Mouse (Mus musculus) mature B cell (primary cell): Measurements from ENCODE around the gene Rab3c.

ENCODE experiments used
- in situ Hi-C: fragments of 300-500 bp; cut with MboI; formaldehyde crosslinking; loops from 2 replicates; pipeline ENCODE4 v1.14.3; 2019

Rab3c gene

GRCm38 (mm10) chr13:110094998-110095397 is 185.8 kb downstream of the Rab3c start:
- in situ Hi-C loops: no loop called here

GRCm38 (mm10) chr13:110093720-110094685 is 186.8 kb downstream of the Rab3c start:
- in situ Hi-C loops: no loop called here

- in situ Hi-C loops: no loop called here
These were observed 196.8 kb downstream of the Rab3c start for GRCm38 (mm10) chr13:110083961-110084360.

GRCm38 (mm10) chr13:110081174-110081573 is 199.6 kb downstream of the Rab3c start:
- in situ Hi-C loops: no loop called here

GRCm38 (mm10) chr13:110075587-110075986 is 205.2 kb downstream of the Rab3c start:
- in situ Hi-C loops: no loop called here

GRCm38 (mm10) chr13:110074180-110074579 is 206.6 kb downstream of the Rab3c start:
- in situ Hi-C loops: no loop called here

GRCm38 (mm10) chr13:110067149-110067548 is 213.6 kb downstream of the Rab3c start:
- in situ Hi-C loops: loop anchor here (10.0 kb wide), 1 partner anchor 298 kb away; no protein-coding TSS in a partner anchor

GRCm38 (mm10) chr13:110066674-110067073 is 214.1 kb downstream of the Rab3c start:
- in situ Hi-C loops: loop anchor here (10.0 kb wide), 1 partner anchor 298 kb away; no protein-coding TSS in a partner anchor

GRCm38 (mm10) chr13:110062835-110063411 is 217.9 kb downstream of the Rab3c start:
- in situ Hi-C loops: loop anchor here (10.0 kb wide), 1 partner anchor 302 kb away; no protein-coding TSS in a partner anchor

- in situ Hi-C loops: loop anchor here (10.0 kb wide), 1 partner anchor 303 kb away; no protein-coding TSS in a partner anchor
These were observed 218.5 kb downstream of the Rab3c start for GRCm38 (mm10) chr13:110062288-110062687.

- in situ Hi-C loops: no loop called here
These were observed 226.3 kb downstream of the Rab3c start for GRCm38 (mm10) chr13:110054538-110054937.

- in situ Hi-C loops: no loop called here
These were observed 231.9 kb downstream of the Rab3c start for GRCm38 (mm10) chr13:110048767-110049434.

GRCm38 (mm10) chr13:110044418-110044817 is 236.4 kb downstream of the Rab3c start:
- in situ Hi-C loops: no loop called here

- in situ Hi-C loops: no loop called here
These were observed 240.9 kb downstream of the Rab3c start for GRCm38 (mm10) chr13:110039779-110040498.

GRCm38 (mm10) chr13:110039170-110039569 is 241.6 kb downstream of the Rab3c start:
- in situ Hi-C loops: no loop called here

GRCm38 (mm10) chr13:110038521-110038920 is 242.3 kb downstream of the Rab3c start:
- in situ Hi-C loops: no loop called here

- in situ Hi-C loops: no loop called here
These were observed 245.9 kb downstream of the Rab3c start for GRCm38 (mm10) chr13:110034885-110035284.

GRCm38 (mm10) chr13:110034041-110034440 is 246.8 kb downstream of the Rab3c start:
- in situ Hi-C loops: no loop called here

- in situ Hi-C loops: no loop called here
These were observed 248.9 kb downstream of the Rab3c start for GRCm38 (mm10) chr13:110031886-110032285.

GRCm38 (mm10) chr13:110031061-110031460 is 249.7 kb downstream of the Rab3c start:
- in situ Hi-C loops: no loop called here

- in situ Hi-C loops: no loop called here
These were observed 256.2 kb downstream of the Rab3c start for GRCm38 (mm10) chr13:110024381-110025161.
